Mouse (Mus musculus) stomach, postnatal 0 days (tissue): ENCODE measurements at regions not wholly inside any gene's neighbourhood (a gene's known extent, or its start where the extent isn't known, plus 50 kb on each side); places are given as distances from the start of the nearest gene placed in this dataset.

ENCODE experiments used
- CTCF ChIP-seq: IDR thresholded peaks from 2 replicates; pipeline ENCODE4 v1.5.1; 2016; ENCODE audit warnings: antibody characterized with exemption, low read depth, mild to moderate bottlenecking, moderate library complexity
- EP300 ChIP-seq: optimal IDR thresholded peaks from 2 replicates; pipeline ENCODE3; 2016; ENCODE audit warnings: antibody characterized with exemption

GRCm38 (mm10) chr3:66398214-66399150, 101.8 kb upstream of the Veph1 start:
- TF ChIP-seq CTCF (peak; percentile 39), EP300 (no peak)
